Mouse (Mus musculus) lung, postnatal 0 days (tissue): ENCODE measurements at regions not wholly inside any gene's neighbourhood (a gene's known extent, or its start where the extent isn't known, plus 50 kb on each side); places are given as distances from the start of the nearest gene placed in this dataset.
"Not testable (repeated sequence)": the region's sequence is repeated elsewhere in the genome, so short reads cannot be mapped to it uniquely, and the experiment has no call there.

Source experiments
- ATAC-seq: fragments of 200-750 bp; cut with Nextera tagmentation; 2 replicates; pipeline ENCODE4 v1.8.0; 2017; ENCODE audit warnings: moderate library complexity
- DNase-seq: peaks from one replicate; pipeline ENCODE4 v3.0.0-alpha.2; 2016; ENCODE audit warnings: low spot score
- H3K27ac ChIP-seq: fragments of 300-500 bp; sonication (generic); 2 replicates; pipeline ENCODE4 v1.5.1; 2014; ENCODE audit warnings: antibody characterized with exemption, mild to moderate bottlenecking, low read length, mixed read lengths
- H3K27me3 ChIP-seq: fragments of 300-500 bp; sonication (generic); replicated peaks from 2 replicates; pipeline ENCODE4 v1.6.1; 2014; ENCODE audit warnings: low read length, mixed read lengths; ENCODE audit not compliant: insufficient read depth
- H3K36me3 ChIP-seq: fragments of 300-500 bp; sonication (generic); 2 replicates; pipeline ENCODE4 v1.6.1; 2014; ENCODE audit warnings: low read length, mixed read lengths; ENCODE audit not compliant: insufficient read depth
- H3K4me1 ChIP-seq: fragments of 300-500 bp; sonication (generic); 2 replicates; pipeline ENCODE4 v1.6.1; 2014; ENCODE audit warnings: antibody characterized with exemption, low read depth, low read length, mixed read lengths; ENCODE audit not compliant: insufficient read depth
- H3K4me2 ChIP-seq: fragments of 300-500 bp; sonication (generic); replicated peaks from 2 replicates; pipeline ENCODE4 v1.6.1; 2014; ENCODE audit warnings: low read depth, mild to moderate bottlenecking, low read length, moderate library complexity, mixed read lengths
- H3K4me3 ChIP-seq: fragments of 300-500 bp; sonication (generic); 2 replicates; pipeline ENCODE4 v1.5.1; 2014; ENCODE audit warnings: low read depth, low read length
- H3K9ac ChIP-seq: fragments of 300-500 bp; sonication (generic); replicated peaks from 2 replicates; pipeline ENCODE4 v1.6.1; 2014; ENCODE audit warnings: low read depth, mild to moderate bottlenecking
- H3K9me3 ChIP-seq: fragments of 300-500 bp; sonication (generic); 2 replicates; pipeline ENCODE4 v1.6.1; 2016; ENCODE audit warnings: low read length, mixed read lengths
- CTCF ChIP-seq: IDR thresholded peaks from 2 replicates; pipeline ENCODE4 v1.5.1; 2016; ENCODE audit warnings: antibody characterized with exemption, mild to moderate bottlenecking
- EP300 ChIP-seq: IDR thresholded peaks from 2 replicates; pipeline ENCODE4 v1.6.1; 2016; ENCODE audit warnings: antibody characterized with exemption, mild to moderate bottlenecking, control low read depth
- WGBS: fragments of 180-500 bp; shearing (Covaris S2); extraction: QIAGEN DNeasy Blood & Tissue Kit; methylation state at CpG from one replicate; pipeline ENCODE4 v1.1.7; 2014; 5-methylcytosine and 5-hydroxymethylcytosine counted together

DNA sequence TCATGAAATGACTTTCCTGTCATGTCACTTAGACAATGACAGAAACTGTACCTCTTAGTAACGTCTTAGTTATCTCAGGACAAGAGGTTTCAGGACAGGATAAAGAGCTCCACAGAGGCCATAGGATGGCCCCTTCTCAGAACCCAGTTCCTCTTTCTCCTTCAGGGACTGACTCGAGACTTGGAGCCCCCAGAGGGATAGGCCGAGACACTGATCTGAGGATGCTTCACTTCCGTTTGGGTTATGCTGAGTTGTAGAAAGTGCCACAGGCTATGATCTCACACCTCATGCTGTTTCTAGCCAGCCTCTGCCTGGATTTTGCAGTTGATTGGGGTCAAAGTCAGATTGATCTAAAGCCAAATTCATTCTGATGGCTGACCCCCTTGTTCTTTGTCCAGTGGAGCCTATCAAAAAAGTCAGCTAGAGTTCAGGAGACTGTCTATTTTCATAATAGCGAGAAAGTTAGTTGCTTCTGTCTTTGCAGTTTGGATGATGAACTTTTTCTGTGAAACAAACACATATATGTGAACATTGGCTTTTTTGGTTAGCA is 70.7 kb downstream of the Sult3a2 start:
- H3K4me1 ChIP-seq, result no peaks in the 10 kb centered on the region
- no peak for ATAC-seq
- WGBS, result 70% methylated on average over 5 of the region's 5 CpGs

GRCm38 (mm10) chr10:33708656-33709055 is 77.8 kb downstream of the Sult3a2 start:
- H3K36me3 ChIP-seq, DNase-seq, H3K27me3 ChIP-seq, H3K9me3 ChIP-seq, H3K4me2 ChIP-seq, H3K4me3 ChIP-seq, H3K27ac ChIP-seq, H3K9ac ChIP-seq, ATAC-seq, H3K4me1 ChIP-seq: not testable (repeated sequence)
- WGBS, result 66% methylated on average over 3 of the region's 3 CpGs

More for the DNA sequence above, 70.7 kb downstream of the Sult3a2 start:
- H3K4me2 ChIP-seq, result no peak overlapping the region
- no peak overlapping the region for H3K9ac ChIP-seq
- H3K4me3 ChIP-seq, result no peak overlapping the region
- H3K36me3 ChIP-seq, result no peaks in the 10 kb centered on the region
- H3K9me3 ChIP-seq, result no peaks in the 10 kb centered on the region
- DNase-seq, result no peak
- H3K27me3 ChIP-seq, result no peaks in the 10 kb centered on the region
- no peak overlapping the region for H3K27ac ChIP-seq
- TF ChIP-seq EP300 (no peak), CTCF (no peak)

DNA sequence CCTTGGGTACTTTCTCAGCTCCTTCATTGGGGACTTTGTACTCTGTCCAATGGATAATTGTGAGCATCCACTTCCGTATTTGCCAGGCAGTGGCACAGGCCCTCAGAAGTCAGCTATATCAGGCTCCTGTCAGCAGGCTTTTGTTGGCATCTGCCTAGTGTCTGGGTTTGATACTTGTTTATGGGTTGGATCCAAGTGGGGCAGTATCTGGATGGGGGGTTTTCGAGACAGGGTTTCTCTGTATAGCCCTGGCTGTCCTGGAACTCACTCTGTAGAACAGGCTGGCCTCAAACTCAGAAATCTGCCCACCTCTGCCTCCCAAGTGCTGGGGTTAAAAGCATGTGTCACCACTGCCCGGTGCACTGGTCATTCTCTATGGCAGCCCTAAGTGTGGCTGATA is 79.7 kb upstream of the Clvs2 start:
- 64% methylated on average over 3 of the region's 3 CpGs for WGBS

DNA sequence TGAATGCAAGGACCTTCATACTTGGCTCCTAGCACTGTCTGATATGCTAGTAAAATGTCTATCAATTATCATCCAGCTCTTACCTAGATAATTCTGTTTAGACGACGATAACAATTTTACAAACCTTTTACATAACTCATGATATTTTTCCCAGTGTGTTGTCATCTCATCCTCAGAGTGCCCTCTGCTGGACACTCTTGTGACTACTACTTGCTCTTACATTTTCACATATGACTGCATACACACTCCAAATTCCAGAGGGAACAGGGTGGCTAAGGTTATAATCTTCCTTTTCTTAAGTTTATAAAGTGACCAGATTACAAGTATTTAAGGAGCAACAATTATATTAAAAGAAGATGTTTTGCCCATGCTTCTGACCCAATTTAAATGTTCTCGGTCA is 78.9 kb upstream of the Clvs2 start:
- Histone ChIP-seq H3K4me2 (no peak overlapping the region), H3K27ac (no peak overlapping the region), H3K9ac (no peak overlapping the region), H3K27me3 (no peaks in the 10 kb centered on the region), H3K4me1 (no peaks in the 10 kb centered on the region), H3K4me3 (no peak overlapping the region), H3K9me3 (no peaks in the 10 kb centered on the region), H3K36me3 (no peaks in the 10 kb centered on the region)
- TF ChIP-seq CTCF (peak; percentile 58), EP300 (no peak)
- WGBS, result 38% methylated on average over 3 of the region's 3 CpGs
- DNase-seq, result peak; percentile 28
- no peak for ATAC-seq

More for the DNA sequence above, 79.7 kb upstream of the Clvs2 start:
- ATAC-seq, H3K4me2 ChIP-seq, DNase-seq, H3K9me3 ChIP-seq, H3K4me3 ChIP-seq, H3K36me3 ChIP-seq, H3K4me1 ChIP-seq, H3K27me3 ChIP-seq, H3K27ac ChIP-seq, H3K9ac ChIP-seq: not testable (repeated sequence)
